ENCODE assay signal across 9 mouse cellular contexts in the genomic region with DNA sequence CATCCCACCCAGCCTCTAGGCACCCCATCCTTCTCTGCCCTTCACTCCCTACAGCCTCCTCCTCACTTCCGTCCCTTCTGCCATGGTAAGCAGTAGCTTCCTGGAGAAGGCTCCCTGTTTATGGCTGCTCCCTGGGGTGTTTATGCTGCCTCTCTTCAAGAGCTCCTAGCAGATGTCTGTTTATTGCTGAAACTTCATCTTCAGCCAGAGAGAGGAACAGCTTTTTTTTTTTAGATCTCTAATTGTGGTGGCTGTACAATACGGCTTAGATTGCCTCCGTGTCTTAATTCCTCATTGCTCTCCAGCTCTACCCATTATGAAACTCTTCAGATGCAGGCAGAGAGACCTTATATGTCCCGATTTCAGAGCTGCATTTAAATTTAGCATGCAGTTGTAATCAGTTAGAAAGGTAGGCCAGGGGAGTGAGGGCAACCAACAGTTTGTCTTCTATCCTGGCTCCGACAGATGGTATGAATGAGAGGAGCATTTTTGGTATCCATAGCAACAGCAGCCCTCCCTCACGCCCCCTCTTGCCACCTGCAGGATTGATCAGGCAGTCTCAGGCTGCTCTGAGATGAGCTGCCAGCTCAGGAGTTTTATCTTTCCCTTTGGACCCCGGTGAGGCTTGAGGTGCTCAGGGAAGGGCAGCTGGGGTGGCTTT. TPM values are rescaled to one million over a fixed set of nuclear protein-coding genes. Genes with fewer than 3 reads are reported as not detected.
DNase-seq lines count a peak whose midpoint lies in the region; ATAC-seq and TF ChIP-seq lines count a peak whose summit lies in the region.
"Had no signal": no experiment of that assay in that cellular context is flagged by ENCODE, and none has a peak within 500 bp of the region (broad histone marks: within the 10 kb centered on the region; RNA-seq: fewer than 3 reads in every experiment).

No protein-coding gene starts in this region.

- peaks cover 6% of the 10 kb centered on the region for H3K4me1 ChIP-seq in thymus, adult 2 months (replicated peaks; ENCODE audit: control insufficient read depth, insufficient read depth, low read length)
- peaks cover 33% of the 10 kb centered on the region for H3K4me1 ChIP-seq in neural tube, embryonic 15.5 days
- H3K4me1 ChIP-seq in kidney, embryonic 16.5 days (ENCODE audit: insufficient read depth, low read length), result peaks cover 13% of the 10 kb centered on the region
- H3K4me1 ChIP-seq in kidney, adult 2 months (ENCODE audit: control insufficient read depth, insufficient read depth, low read length), result no peaks in the 10 kb centered on the region

- H3K9ac ChIP-seq in neural tube, embryonic 15.5 days (replicated peaks), result no peak overlapping the region
- no peak overlapping the region for H3K9ac ChIP-seq in kidney, embryonic 16.5 days (replicated peaks; ENCODE audit: low read length)

- no peak overlapping the region for H3K4me3 ChIP-seq in thymus, adult 2 months (ENCODE audit: control insufficient read depth, insufficient read depth, low read length)
- H3K4me3 ChIP-seq in neural tube, embryonic 15.5 days (replicated peaks), result no peak overlapping the region
- H3K4me3 ChIP-seq in kidney, embryonic 16.5 days (ENCODE audit: low read length), result no peak overlapping the region
- no peak overlapping the region for H3K4me3 ChIP-seq in kidney, adult 2 months (ENCODE audit: insufficient read depth, low read depth, low read length)

- DNase-seq in thymus, adult 2 months, result peak; percentile 39
- DNase-seq in thymus, adult 18-20 months, result no peak
- peak; percentile 73 to 85 for DNase-seq in frontal cortex, postnatal 36 days (ENCODE audit: low spot score in 2 of 2)
- peak; percentile 78 to 94 for DNase-seq in left cerebral cortex, postnatal 25 days (ENCODE audit: low spot score in 2 of 2)
- no peak for DNase-seq in testis, postnatal 14 days (ENCODE audit: low spot score)
- DNase-seq in kidney, adult 2 months, result no peak

- TF ChIP-seq POLR2A in thymus, adult 2 months (IDR thresholded peaks at IDR 0.05; ENCODE audit: control insufficient read depth, extremely low read depth, insufficient read depth, low read length, poor library complexity), result no peak
- TF ChIP-seq POLR2A in kidney, adult 2 months (IDR thresholded peaks at IDR 0.05; ENCODE audit: low read depth, low read length), result no peak

- no peak for TF ChIP-seq CTCF in thymus, adult 2 months (IDR thresholded peaks at IDR 0.05; ENCODE audit: borderline replicate concordance, control insufficient read depth, extremely low read depth, insufficient read depth, low read length, poor library complexity)
- TF ChIP-seq CTCF in kidney, adult 2 months (conservative IDR thresholded peaks at IDR 0.05; ENCODE audit: insufficient read depth, insufficient read length, low read depth, low read length), result no peak

- intact Hi-C loops in left cerebral cortex, postnatal 25 days (cut with DNase I), result loop anchor here (1.0 kb wide), 1 partner anchor 8 kb away; no protein-coding TSS in a partner anchor

- no peak overlapping the region for H3K27ac ChIP-seq in thymus, adult 2 months (ENCODE audit: control insufficient read depth, insufficient read depth, low read length)
- H3K27ac ChIP-seq in neural tube, embryonic 15.5 days (replicated peaks), result peak overlapping the region; percentile 63
- H3K27ac ChIP-seq in kidney, embryonic 16.5 days (ENCODE audit: low read length), result no peak overlapping the region
- H3K27ac ChIP-seq in kidney, adult 2 months (ENCODE audit: insufficient read depth, low read depth, low read length), result no peak overlapping the region

- H3K36me3 ChIP-seq in thymus, adult 2 months (ENCODE audit: control insufficient read depth, insufficient read depth, low read length), result no peaks in the 10 kb centered on the region
- no peaks in the 10 kb centered on the region for H3K36me3 ChIP-seq in neural tube, embryonic 15.5 days
- H3K36me3 ChIP-seq in kidney, embryonic 16.5 days (ENCODE audit: insufficient read depth, low read length), result no peaks in the 10 kb centered on the region
- H3K36me3 ChIP-seq in kidney, adult 2 months (ENCODE audit: control insufficient read depth, insufficient read depth, low read length), result no peaks in the 10 kb centered on the region

- H3K9me3 ChIP-seq in neural tube, embryonic 15.5 days (replicated peaks), result no peaks in the 10 kb centered on the region
- H3K9me3 ChIP-seq in kidney, embryonic 16.5 days (ENCODE audit: low read length), result no peaks in the 10 kb centered on the region

- H3K27me3 ChIP-seq in thymus, adult 2 months (ENCODE audit: control insufficient read depth, insufficient read depth, low read length), result no peaks in the 10 kb centered on the region
- no peaks in the 10 kb centered on the region; the same call in 1 of the 2 replicates for H3K27me3 ChIP-seq in neural tube, embryonic 15.5 days (replicated peaks)
- no peaks in the 10 kb centered on the region for H3K27me3 ChIP-seq in kidney, embryonic 16.5 days (ENCODE audit: insufficient read depth, low read length)
- no peaks in the 10 kb centered on the region for H3K27me3 ChIP-seq in kidney, adult 2 months (replicated peaks; ENCODE audit: control insufficient read depth, insufficient read depth, low read length)
- H3K27me3 ChIP-seq: Patski had no signal

- ATAC-seq in neural tube, embryonic 15.5 days (ENCODE audit: low FRiP score), result peak; percentile 70
- no peak for ATAC-seq in kidney, embryonic 16.5 days (ENCODE audit: low FRiP score, low TSS enrichment)
- ATAC-seq: Patski had no signal

- peak overlapping the region; percentile 20 for H3K4me2 ChIP-seq in neural tube, embryonic 15.5 days
- no peak overlapping the region for H3K4me2 ChIP-seq in kidney, embryonic 16.5 days (replicated peaks; ENCODE audit: low read depth, low read length)

- WGBS in thymus, adult 2 months, result 40% methylated on average over 7 of the region's 7 CpGs
- 7% methylated on average over 7 of the region's 7 CpGs for WGBS in neural tube, embryonic 15.5 days
- 28% methylated on average over 7 of the region's 7 CpGs for WGBS in kidney, embryonic 16.5 days
- 58% methylated on average over 7 of the region's 7 CpGs for whole genome bisulfite sequencing in kidney, adult 2 months

RNA-seq across cellular contexts. Expression of gene Mical2, which starts 7.8 kb away (rescaled TPM):
- polyA plus RNA-seq in thymus, adult 2 months (2012; rRNA removed), result 3.5 TPM in 2 replicates
- total RNA-seq in left cerebral cortex, postnatal 25 days (2021), result 100 to 1,000 TPM; 610 to 744 TPM
- 3.9 and 6.2 TPM in 2 replicates for polyA plus RNA-seq in neural tube, embryonic 15.5 days (2015; fragmentation: Nextera tagmentation; extraction: Ambion mirVana)
- polyA plus RNA-seq in kidney, embryonic 16.5 days (2015; fragmentation: Nextera tagmentation; extraction: Ambion mirVana), result 7.9 and 8.3 TPM in 2 replicates
- 6.6 and 7.3 TPM in 2 replicates for polyA plus RNA-seq in kidney, adult 2 months (2012; rRNA removed)

Comparison
In these comparisons a context has a peak if more than half of its experiments do, and no peak if none do; other contexts are left out.
1. DNase-seq: peak in thymus, adult 2 months (single experiment), frontal cortex, postnatal 36 days (2 of 2) and left cerebral cortex, postnatal 25 days (2 of 2); none in thymus, adult 18-20 months (0 of 2), testis, postnatal 14 days (single experiment) and kidney, adult 2 months (single experiment).